Mouse (Mus musculus): ENCODE measurements around the gene Gm13723. TPM values are rescaled to one million over a fixed set of nuclear protein-coding genes. Genes with fewer than 3 reads are reported as not detected.

The Gm13723 gene
- not detected in 2 replicates for polyA plus RNA-seq (2014; fragmentation: Nextera tagmentation; extraction: Ambion mirVana)

GRCm38 (mm10) chr2:86874702-86875101 lies at the start of gene Gm13723:
Gene Gm13723 (minus strand): TSS chr2:86874802.
- H3K4me3 ChIP-seq (ENCODE audit: low read depth, low read length), result no peak within 1 kb of the TSS
- WGBS, result 56% methylated on average over 1 of the region's 1 CpGs
- DNase-seq (ENCODE audit: low spot score), result no peak
- no peak for ATAC-seq (ENCODE audit: insufficient read depth, low FRiP score, low TSS enrichment)
- no peaks in the 10 kb centered on the region for H3K9me3 ChIP-seq (ENCODE audit: control insufficient read depth, low read length)
- H3K9ac ChIP-seq (ENCODE audit: low read length), result no peak within 1 kb of the TSS
- no peaks in the 10 kb centered on the region for H3K36me3 ChIP-seq (ENCODE audit: control insufficient read depth, insufficient read depth, low read length)
- no peak within 1 kb of the TSS for H3K27ac ChIP-seq (ENCODE audit: low read depth, low read length)
- no peak within 1 kb of the TSS for H3K4me2 ChIP-seq (ENCODE audit: low read depth)
- no peaks in the 10 kb centered on the region for H3K27me3 ChIP-seq (ENCODE audit: control insufficient read depth, insufficient read depth, low read length)
- H3K4me1 ChIP-seq (ENCODE audit: control insufficient read depth, insufficient read depth, low read length), result no peaks in the 10 kb centered on the region

GRCm38 (mm10) chr2:86905647-86906046 lies 31.0 kb upstream of the Gm13723 start:
- Histone ChIP-seq H3K9ac (ENCODE audit: low read length) (no peak overlapping the region), H3K9me3 (ENCODE audit: control insufficient read depth, low read length) (no peaks in the 10 kb centered on the region), H3K4me3 (ENCODE audit: low read depth, low read length) (no peak overlapping the region), H3K36me3 (ENCODE audit: control insufficient read depth, insufficient read depth, low read length) (no peaks in the 10 kb centered on the region), H3K27me3 (ENCODE audit: control insufficient read depth, insufficient read depth, low read length) (no peaks in the 10 kb centered on the region), H3K27ac (ENCODE audit: low read depth, low read length) (no peak overlapping the region), H3K4me1 (ENCODE audit: control insufficient read depth, insufficient read depth, low read length) (no peaks in the 10 kb centered on the region), H3K4me2 (ENCODE audit: low read depth) (no peak overlapping the region)
- no peak for ATAC-seq (ENCODE audit: insufficient read depth, low FRiP score, low TSS enrichment)
- WGBS, result 86% methylated on average over 2 of the region's 2 CpGs
- no peak for DNase-seq (ENCODE audit: low spot score)

GRCm38 (mm10) chr2:86892116-86892515 lies 17.5 kb upstream of the Gm13723 start, which contains the start of gene Olfr1097:
Gene Olfr1097 (minus strand): TSS chr2:86892216.
- no peak within 1 kb of the TSS for H3K4me3 ChIP-seq (ENCODE audit: low read depth, low read length)
- H3K27ac ChIP-seq (ENCODE audit: low read depth, low read length), result no peak within 1 kb of the TSS
- no peaks in the 10 kb centered on the region for H3K27me3 ChIP-seq (ENCODE audit: control insufficient read depth, insufficient read depth, low read length)
- H3K4me1 ChIP-seq (ENCODE audit: control insufficient read depth, insufficient read depth, low read length), result no peaks in the 10 kb centered on the region
- no peak within 1 kb of the TSS for H3K9ac ChIP-seq (ENCODE audit: low read length)
- 94% methylated on average over 1 of the region's 1 CpGs for WGBS
- DNase-seq (ENCODE audit: low spot score), result no peak
- no peaks in the 10 kb centered on the region for H3K9me3 ChIP-seq (ENCODE audit: control insufficient read depth, low read length)
- no peak within 1 kb of the TSS for H3K4me2 ChIP-seq (ENCODE audit: low read depth)
- no peak for ATAC-seq (ENCODE audit: insufficient read depth, low FRiP score, low TSS enrichment)
- no peaks in the 10 kb centered on the region for H3K36me3 ChIP-seq (ENCODE audit: control insufficient read depth, insufficient read depth, low read length)

GRCm38 (mm10) chr2:86851596-86851995 lies 23.0 kb downstream of the Gm13723 start, which contains the start of gene Olfr1095:
Gene Olfr1095 (minus strand): TSS chr2:86851696.
- no peak for ATAC-seq (ENCODE audit: insufficient read depth, low FRiP score, low TSS enrichment)
- H3K4me3 ChIP-seq (ENCODE audit: low read depth, low read length), result no peak within 1 kb of the TSS
- H3K4me2 ChIP-seq (ENCODE audit: low read depth), result no peak within 1 kb of the TSS
- H3K4me1 ChIP-seq (ENCODE audit: control insufficient read depth, insufficient read depth, low read length), result no peaks in the 10 kb centered on the region
- WGBS, result 85% methylated on average over 3 of the region's 3 CpGs
- no peaks in the 10 kb centered on the region for H3K36me3 ChIP-seq (ENCODE audit: control insufficient read depth, insufficient read depth, low read length)
- no peaks in the 10 kb centered on the region for H3K27me3 ChIP-seq (ENCODE audit: control insufficient read depth, insufficient read depth, low read length)
- no peak for DNase-seq (ENCODE audit: low spot score)
- no peak within 1 kb of the TSS for H3K9ac ChIP-seq (ENCODE audit: low read length)
- H3K9me3 ChIP-seq (ENCODE audit: control insufficient read depth, low read length), result no peaks in the 10 kb centered on the region
- H3K27ac ChIP-seq (ENCODE audit: low read depth, low read length), result no peak within 1 kb of the TSS

- ATAC-seq (ENCODE audit: insufficient read depth, low FRiP score, low TSS enrichment) (no peak), DNase-seq (ENCODE audit: low spot score) (no peak)
- Histone ChIP-seq H3K4me1 (ENCODE audit: control insufficient read depth, insufficient read depth, low read length) (no peaks in the 10 kb centered on the region), H3K36me3 (ENCODE audit: control insufficient read depth, insufficient read depth, low read length) (no peaks in the 10 kb centered on the region), H3K9me3 (ENCODE audit: control insufficient read depth, low read length) (no peaks in the 10 kb centered on the region), H3K4me2 (ENCODE audit: low read depth) (no peak within 1 kb of the TSS), H3K27ac (ENCODE audit: low read depth, low read length) (no peak within 1 kb of the TSS), H3K4me3 (ENCODE audit: low read depth, low read length) (no peak within 1 kb of the TSS), H3K9ac (ENCODE audit: low read length) (no peak within 1 kb of the TSS), H3K27me3 (ENCODE audit: control insufficient read depth, insufficient read depth, low read length) (no peaks in the 10 kb centered on the region)
These were observed 50.2 kb downstream of the Gm13723 start, which contains the start of gene Olfr1094 for GRCm38 (mm10) chr2:86824363-86824762. Gene Olfr1094 (plus strand): TSS chr2:86824663.

Other genes with a start within 250 kb of the Gm13723 start
- not detected in 2 replicates for gene Olfr1084, start 235.1 kb downstream of the Gm13723 start, polyA plus RNA-seq (2014; fragmentation: Nextera tagmentation; extraction: Ambion mirVana)
- gene Olfr1085, start 212.8 kb downstream of the Gm13723 start, polyA plus RNA-seq (2014; fragmentation: Nextera tagmentation; extraction: Ambion mirVana), result not detected in 2 replicates
- not detected in 2 replicates for gene Olfr1086, start 194.7 kb downstream of the Gm13723 start, polyA plus RNA-seq (2014; fragmentation: Nextera tagmentation; extraction: Ambion mirVana)
- gene Olfr1087, start 176.4 kb downstream of the Gm13723 start, polyA plus RNA-seq (2014; fragmentation: Nextera tagmentation; extraction: Ambion mirVana), result not detected in 2 replicates
- not detected in 2 replicates for gene Olfr1089, start 141.1 kb downstream of the Gm13723 start, polyA plus RNA-seq (2014; fragmentation: Nextera tagmentation; extraction: Ambion mirVana)
- gene Olfr1090, start 115.8 kb downstream of the Gm13723 start, polyA plus RNA-seq (2014; fragmentation: Nextera tagmentation; extraction: Ambion mirVana), result not detected in 2 replicates
- gene Olfr1093, start 92.3 kb downstream of the Gm13723 start, polyA plus RNA-seq (2014; fragmentation: Nextera tagmentation; extraction: Ambion mirVana), result not detected in 2 replicates
- gene Olfr141, start 64.8 kb downstream of the Gm13723 start, polyA plus RNA-seq (2014; fragmentation: Nextera tagmentation; extraction: Ambion mirVana), result not detected in 2 replicates
- gene Olfr1094, start 50.1 kb downstream of the Gm13723 start, polyA plus RNA-seq (2014; fragmentation: Nextera tagmentation; extraction: Ambion mirVana), result not detected in 2 replicates
- not detected in 2 replicates for gene Olfr1095, start 23.1 kb downstream of the Gm13723 start, polyA plus RNA-seq (2014; fragmentation: Nextera tagmentation; extraction: Ambion mirVana)
- not detected in 2 replicates for gene Olfr1097, start 17.4 kb upstream of the Gm13723 start, polyA plus RNA-seq (2014; fragmentation: Nextera tagmentation; extraction: Ambion mirVana)
- gene Olfr1098, start 49.7 kb upstream of the Gm13723 start, polyA plus RNA-seq (2014; fragmentation: Nextera tagmentation; extraction: Ambion mirVana), result not detected in 2 replicates
- gene Olfr1099, start 85.9 kb upstream of the Gm13723 start, polyA plus RNA-seq (2014; fragmentation: Nextera tagmentation; extraction: Ambion mirVana), result not detected in 2 replicates
- not detected in 2 replicates for gene Olfr1100, start 105.2 kb upstream of the Gm13723 start, polyA plus RNA-seq (2014; fragmentation: Nextera tagmentation; extraction: Ambion mirVana)
- not detected in 2 replicates for gene Olfr1101, start 116.4 kb upstream of the Gm13723 start, polyA plus RNA-seq (2014; fragmentation: Nextera tagmentation; extraction: Ambion mirVana)
- gene Olfr1102, start 123.6 kb upstream of the Gm13723 start, polyA plus RNA-seq (2014; fragmentation: Nextera tagmentation; extraction: Ambion mirVana), result not detected in 2 replicates
- not detected in 2 replicates for gene Olfr1104, start 152.3 kb upstream of the Gm13723 start, polyA plus RNA-seq (2014; fragmentation: Nextera tagmentation; extraction: Ambion mirVana)
- not detected in 2 replicates for gene Olfr1105, start 161.7 kb upstream of the Gm13723 start, polyA plus RNA-seq (2014; fragmentation: Nextera tagmentation; extraction: Ambion mirVana)
- not detected in 2 replicates for gene Olfr1106, start 177.5 kb upstream of the Gm13723 start, polyA plus RNA-seq (2014; fragmentation: Nextera tagmentation; extraction: Ambion mirVana)
- gene Olfr1107, start 201.0 kb upstream of the Gm13723 start, polyA plus RNA-seq (2014; fragmentation: Nextera tagmentation; extraction: Ambion mirVana), result not detected in 2 replicates
- gene Olfr1109, start 221.2 kb upstream of the Gm13723 start, polyA plus RNA-seq (2014; fragmentation: Nextera tagmentation; extraction: Ambion mirVana), result not detected in 2 replicates
- gene Olfr259, start 239.8 kb upstream of the Gm13723 start, polyA plus RNA-seq (2014; fragmentation: Nextera tagmentation; extraction: Ambion mirVana), result not detected in 2 replicates

Measured in neural tube, embryonic 11.5 days (tissue).